Mouse (Mus musculus) midbrain, embryonic 16.5 days (tissue): ENCODE results near the gene 6030452D12Rik. TPM values are rescaled to one million over a fixed set of nuclear protein-coding genes. Genes with fewer than 3 reads are reported as not detected.

Experiments
- ATAC-seq: fragments of 200-750 bp; cut with Nextera tagmentation; 2 replicates; pipeline ENCODE4 v1.8.0; 2017; ENCODE audit warnings: moderate TSS enrichment
- H3K27ac ChIP-seq: fragments of 300-500 bp; sonication (generic); 2 replicates; pipeline ENCODE4 v1.5.1; 2014; ENCODE audit warnings: mild to moderate bottlenecking, low read length, mixed read lengths
- H3K27me3 ChIP-seq: fragments of 300-500 bp; sonication (generic); 2 replicates; pipeline ENCODE4 v1.6.1; 2014; ENCODE audit warnings: low read depth, low read length, mixed read lengths; ENCODE audit not compliant: control insufficient read depth, insufficient read depth
- H3K36me3 ChIP-seq: fragments of 300-500 bp; sonication (generic); 2 replicates; pipeline ENCODE4 v1.6.1; 2014; ENCODE audit warnings: mild to moderate bottlenecking, low read length, moderate library complexity, mixed read lengths; ENCODE audit not compliant: control insufficient read depth, insufficient read depth
- H3K4me1 ChIP-seq: fragments of 300-500 bp; sonication (generic); 2 replicates; pipeline ENCODE4 v1.6.1; 2014; ENCODE audit warnings: mild to moderate bottlenecking, low read length, mixed read lengths; ENCODE audit not compliant: control insufficient read depth, insufficient read depth
- H3K4me2 ChIP-seq: fragments of 300-500 bp; sonication (generic); 2 replicates; pipeline ENCODE4 v1.6.1; 2014; ENCODE audit warnings: mild to moderate bottlenecking, low read length, mixed read lengths
- H3K4me3 ChIP-seq: fragments of 300-500 bp; sonication (generic); 2 replicates; pipeline ENCODE4 v1.5.1; 2014; ENCODE audit warnings: low read depth, mild to moderate bottlenecking, low read length, moderate library complexity, mixed read lengths
- H3K9ac ChIP-seq: fragments of 300-500 bp; sonication (generic); 2 replicates; pipeline ENCODE4 v1.6.1; 2014; ENCODE audit warnings: low read depth, low read length, mixed read lengths
- H3K9me3 ChIP-seq: fragments of 300-500 bp; sonication (generic); replicated peaks from 2 replicates; pipeline ENCODE4 v1.6.1; 2014; ENCODE audit warnings: mild to moderate bottlenecking, low read length, mixed read lengths; ENCODE audit not compliant: control insufficient read depth, poor library complexity, severe bottlenecking
- WGBS: fragments of 180-500 bp; shearing (Covaris S2); extraction: QIAGEN DNeasy Blood & Tissue Kit; methylation state at CpG from one replicate; pipeline ENCODE4 v1.1.7; 2014; 5-methylcytosine and 5-hydroxymethylcytosine counted together
- polyA plus RNA-seq: library from polyadenylated mRNA; unstranded; fragments of >200 nt; fragmentation: Nextera tagmentation; extraction: Ambion mirVana; gene quantifications from 2 replicates; pipeline ENCODE4 v1.2.1, GENCODE M21; 2015

The 6030452D12Rik gene
- polyA plus RNA-seq, 1 experiment from 2014 or later = not detected

- Histone ChIP-seq H3K9me3 (no peaks in the 10 kb centered on the region), H3K4me2 (no peak overlapping the region), H3K4me1 (peaks cover 10% of the 10 kb centered on the region; the same call in 1 of the 2 replicates), H3K9ac (no peak overlapping the region), H3K27ac (no peak overlapping the region), H3K36me3 (no peaks in the 10 kb centered on the region), H3K27me3 (peaks cover 12% of the 10 kb centered on the region), H3K4me3 (no peak overlapping the region)
- WGBS = 92% methylated on average over 7 of the region's 7 CpGs
- ATAC-seq = no peak
These were observed 3.9 kb downstream of the 6030452D12Rik start for GRCm38 (mm10) chr8:106504241-106504640.

- H3K4me1 ChIP-seq = peaks cover 14% of the 10 kb centered on the region
- H3K4me2 ChIP-seq = no peak overlapping the region
- H3K9me3 ChIP-seq = no peaks in the 10 kb centered on the region
- H3K4me3 ChIP-seq = no peak overlapping the region
- H3K9ac ChIP-seq = no peak overlapping the region
- H3K27ac ChIP-seq = no peak overlapping the region
- no peaks in the 10 kb centered on the region for H3K36me3 ChIP-seq
- H3K27me3 ChIP-seq = peaks cover 20% of the 10 kb centered on the region
- 57% methylated on average over 10 of the region's 10 CpGs for WGBS
- ATAC-seq = no peak
These were observed 5.1 kb downstream of the 6030452D12Rik start for GRCm38 (mm10) chr8:106505328-106505965.

- 95% methylated on average over 1 of the region's 1 CpGs for WGBS
- no peak overlapping the region for H3K4me3 ChIP-seq
- ATAC-seq = no peak
These were observed 5.8 kb downstream of the 6030452D12Rik start for GRCm38 (mm10) chr8:106506106-106506505.

GRCm38 (mm10) chr8:106507761-106508331, 7.5 kb downstream of the 6030452D12Rik start:
- H3K4me2 ChIP-seq = peak overlapping the region; percentile 81
- H3K9ac ChIP-seq = 0 out of 2 replicates have a peak overlapping the region, but pooled peaks have one; percentile 40
- ATAC-seq = peak; percentile 50; the same call in 1 of the 2 replicates
- H3K4me3 ChIP-seq = peak overlapping the region; percentile 39
- WGBS = under 1% methylated on average over 30 of the region's 30 CpGs
- no peaks in the 10 kb centered on the region for H3K9me3 ChIP-seq
- H3K36me3 ChIP-seq = no peaks in the 10 kb centered on the region
- no peak overlapping the region for H3K27ac ChIP-seq
- peaks cover 28% of the 10 kb centered on the region for H3K4me1 ChIP-seq
- H3K27me3 ChIP-seq = peaks cover 34% of the 10 kb centered on the region

More at GRCm38 (mm10) chr8:106506106-106506505, 5.8 kb downstream of the 6030452D12Rik start:
- no peaks in the 10 kb centered on the region for H3K9me3 ChIP-seq
- no peak overlapping the region for H3K9ac ChIP-seq
- peaks cover 26% of the 10 kb centered on the region for H3K27me3 ChIP-seq
- H3K4me1 ChIP-seq = peaks cover 21% of the 10 kb centered on the region
- H3K27ac ChIP-seq = no peak overlapping the region
- no peaks in the 10 kb centered on the region for H3K36me3 ChIP-seq
- no peak overlapping the region for H3K4me2 ChIP-seq

- Histone ChIP-seq H3K27ac (no peak overlapping the region), H3K36me3 (no peaks in the 10 kb centered on the region), H3K9ac (no peak overlapping the region), H3K4me2 (peak overlapping the region; percentile 81), H3K4me3 (0 out of 2 replicates have a peak overlapping the region, but pooled peaks have one; percentile 39), H3K9me3 (no peaks in the 10 kb centered on the region), H3K27me3 (peaks cover 40% of the 10 kb centered on the region), H3K4me1 (peaks cover 28% of the 10 kb centered on the region)
- ATAC-seq = 0 out of 2 replicates have a peak, but pooled peaks have one; percentile 22
- WGBS = 20% methylated on average over 3 of the region's 3 CpGs
These were observed 8.1 kb downstream of the 6030452D12Rik start for GRCm38 (mm10) chr8:106508456-106508855.

- Histone ChIP-seq H3K9ac (no peak overlapping the region), H3K36me3 (no peaks in the 10 kb centered on the region), H3K27me3 (peaks cover 42% of the 10 kb centered on the region), H3K27ac (no peak overlapping the region), H3K4me3 (no peak overlapping the region), H3K4me1 (peaks cover 28% of the 10 kb centered on the region), H3K4me2 (no peak overlapping the region), H3K9me3 (no peaks in the 10 kb centered on the region)
- no peak for ATAC-seq
- 50% methylated on average over 8 of the region's 8 CpGs for WGBS
These were observed 8.9 kb downstream of the 6030452D12Rik start for GRCm38 (mm10) chr8:106509079-106509780.

GRCm38 (mm10) chr8:106510365-106510975, 10.1 kb downstream of the 6030452D12Rik start, which contains the start of gene Cdh3:
TSS of gene Cdh3 (plus strand) at chr8:106510891.
- peak within 1 kb of the TSS; percentile 72 for H3K4me2 ChIP-seq
- WGBS = under 1% methylated on average over 30 of the region's 34 CpGs
- no peak within 1 kb of the TSS for H3K27ac ChIP-seq
- H3K4me1 ChIP-seq = peaks cover 28% of the 10 kb centered on the region
- H3K27me3 ChIP-seq = peaks cover 42% of the 10 kb centered on the region
- H3K36me3 ChIP-seq = no peaks in the 10 kb centered on the region
- H3K4me3 ChIP-seq = peak within 1 kb of the TSS; percentile 42
- H3K9me3 ChIP-seq = no peaks in the 10 kb centered on the region
- ATAC-seq = peak; percentile 52
- H3K9ac ChIP-seq = peak within 1 kb of the TSS; percentile 35

- H3K4me1 ChIP-seq = peaks cover 28% of the 10 kb centered on the region
- no peaks in the 10 kb centered on the region for H3K36me3 ChIP-seq
- H3K4me3 ChIP-seq = peak overlapping the region; percentile 42
- no peak overlapping the region for H3K27ac ChIP-seq
- ATAC-seq = peak; percentile 65; the same call in 1 of the 2 replicates
- H3K27me3 ChIP-seq = peaks cover 42% of the 10 kb centered on the region
- under 1% methylated on average over 22 of the region's 22 CpGs for WGBS
- no peaks in the 10 kb centered on the region for H3K9me3 ChIP-seq
- peak overlapping the region; percentile 72 for H3K4me2 ChIP-seq
- peak overlapping the region; percentile 15 for H3K9ac ChIP-seq
These were observed 10.8 kb downstream of the 6030452D12Rik start for GRCm38 (mm10) chr8:106511065-106511501.
